Mouse (Mus musculus) myocyte (in vitro differentiated cells): ENCODE results near the gene Polr1d.

Experiments
- E2F4 ChIP-seq: IDR thresholded peaks from one replicate; pipeline ENCODE4 v1.6.1; 2011; ENCODE audit warnings: mild to moderate bottlenecking, control low read depth, moderate library complexity; ENCODE audit not compliant: insufficient read depth
- MAX ChIP-seq: IDR thresholded peaks from one replicate; pipeline ENCODE4 v1.6.1; 2011; ENCODE audit warnings: low read depth, mild to moderate bottlenecking, control low read depth
- MYOD1 ChIP-seq, 3 experiments: IDR thresholded peaks; one replicate each; pipeline ENCODE4 v1.6.1; 2011; ENCODE audit warnings: control low read depth in 2 of 3, low read depth in 2 of 3, mild to moderate bottlenecking in 2 of 3, moderate library complexity in 1 of 3; ENCODE audit not compliant: insufficient read length in 2 of 3, control insufficient read depth in 1 of 3
- MYOG ChIP-seq, 3 experiments: IDR thresholded peaks; one replicate each; pipeline ENCODE4 v1.6.1; 2011; ENCODE audit warnings: control low read depth in 2 of 3, low read depth in 2 of 3, mild to moderate bottlenecking in 2 of 3; ENCODE audit not compliant: insufficient read length in 2 of 3, control insufficient read depth in 1 of 3, insufficient read depth in 1 of 3
- POLR2A ChIP-seq: IDR thresholded peaks from one replicate; pipeline ENCODE4 v1.6.1; 2011; ENCODE audit warnings: low read depth, mild to moderate bottlenecking, control low read depth, moderate library complexity; ENCODE audit not compliant: insufficient read length
- POLR2AphosphoS2 ChIP-seq: IDR thresholded peaks from one replicate; pipeline ENCODE4 v1.6.1; 2011; ENCODE audit warnings: low read depth, control low read depth; ENCODE audit not compliant: insufficient read length
- REST ChIP-seq: IDR thresholded peaks from one replicate; pipeline ENCODE4 v1.6.1; 2011; ENCODE audit warnings: mild to moderate bottlenecking, control low read depth, moderate library complexity; ENCODE audit not compliant: insufficient read depth, insufficient read length
- SRF ChIP-seq: IDR thresholded peaks from one replicate; pipeline ENCODE4 v1.6.1; 2011; ENCODE audit warnings: low read depth; ENCODE audit not compliant: control insufficient read depth, insufficient read length
- TCF12 ChIP-seq: IDR thresholded peaks from one replicate; pipeline ENCODE4 v1.6.1; 2011; ENCODE audit warnings: mild to moderate bottlenecking, control low read depth; ENCODE audit not compliant: poor library complexity, insufficient read depth, severe bottlenecking
- TCF3 ChIP-seq: IDR thresholded peaks from one replicate; pipeline ENCODE4 v1.6.1; 2011; ENCODE audit warnings: low read depth, control low read depth; ENCODE audit not compliant: insufficient read length
- USF1 ChIP-seq: IDR thresholded peaks from one replicate; pipeline ENCODE4 v1.6.1; 2011; ENCODE audit warnings: low read depth, mild to moderate bottlenecking, control low read depth, moderate library complexity

- no peak for TF ChIP-seq POLR2A
- TF ChIP-seq MYOD1 (IDR thresholded peaks at IDR 0.05; ENCODE audit: control insufficient read depth in 1 of 3, insufficient read length in 2 of 3, low read depth in 2 of 3): no peak
- TF ChIP-seq MYOG (IDR thresholded peaks at IDR 0.05; ENCODE audit: control insufficient read depth in 1 of 3, insufficient read depth in 1 of 3, insufficient read length in 2 of 3, low read depth in 2 of 3): no peak
- no peak for TF ChIP-seq TCF3
- TF ChIP-seq REST: no peak
- no peak for TF ChIP-seq TCF12
- TF ChIP-seq POLR2AphosphoS2: no peak
- no peak for TF ChIP-seq MAX
- no peak for TF ChIP-seq USF1
- TF ChIP-seq E2F4: no peak
- no peak for TF ChIP-seq SRF
These were observed 40.2 kb downstream of the Polr1d start for GRCm38 (mm10) chr5:147117027-147117426.
